Mouse (Mus musculus) midbrain, embryonic 11.5 days (tissue): ENCODE results near the gene Zfp800. TPM values are rescaled to one million over a fixed set of nuclear protein-coding genes. Genes with fewer than 3 reads are reported as not detected.

ENCODE experiments used
- ATAC-seq: fragments of 200-750 bp; cut with Nextera tagmentation; 2 replicates; pipeline ENCODE4 v1.8.0; 2017; ENCODE audit warnings: moderate TSS enrichment, moderate library complexity; ENCODE audit not compliant: low FRiP score
- DNase-seq: peaks from one replicate; pipeline ENCODE4 v3.0.0; 2015; ENCODE audit warnings: low spot score; ENCODE audit errors: missing footprints
- H3K27ac ChIP-seq: fragments of 300-500 bp; sonication (generic); 2 replicates; pipeline ENCODE4 v1.5.1; 2014; ENCODE audit warnings: low read depth, low read length
- H3K27me3 ChIP-seq: fragments of 300-500 bp; sonication (generic); 2 replicates; pipeline ENCODE4 v1.6.1; 2014; ENCODE audit warnings: mild to moderate bottlenecking, low read length, moderate library complexity, mixed read lengths; ENCODE audit not compliant: control insufficient read depth, insufficient read depth
- H3K36me3 ChIP-seq: fragments of 300-500 bp; sonication (generic); 2 replicates; pipeline ENCODE4 v1.6.1; 2014; ENCODE audit warnings: mild to moderate bottlenecking, low read length, moderate library complexity, mixed read lengths; ENCODE audit not compliant: control insufficient read depth, insufficient read depth
- H3K4me1 ChIP-seq: fragments of 300-500 bp; sonication (generic); 2 replicates; pipeline ENCODE4 v1.6.1; 2014; ENCODE audit warnings: low read length; ENCODE audit not compliant: control insufficient read depth, insufficient read depth
- H3K4me2 ChIP-seq: fragments of 300-500 bp; sonication (generic); 2 replicates; pipeline ENCODE4 v1.6.1; 2014; ENCODE audit warnings: mild to moderate bottlenecking, moderate library complexity
- H3K4me3 ChIP-seq: fragments of 300-500 bp; sonication (generic); 2 replicates; pipeline ENCODE4 v1.5.1; 2014; ENCODE audit warnings: low read depth, low read length
- H3K9ac ChIP-seq: fragments of 300-500 bp; sonication (generic); 2 replicates; pipeline ENCODE4 v1.6.1; 2014; ENCODE audit warnings: low read length
- H3K9me3 ChIP-seq: fragments of 300-500 bp; sonication (generic); 2 replicates; pipeline ENCODE4 v1.6.1; 2016; ENCODE audit warnings: low read length; ENCODE audit not compliant: control insufficient read depth
- WGBS: fragments of 180-500 bp; shearing (Covaris S2); extraction: QIAGEN DNeasy Blood & Tissue Kit; methylation state at CpG from one replicate; pipeline ENCODE4 v1.1.7; 2014; 5-methylcytosine and 5-hydroxymethylcytosine counted together
- polyA plus RNA-seq: library from polyadenylated mRNA; unstranded; fragments of >200 nt; fragmentation: Nextera tagmentation; extraction: Ambion mirVana; gene quantifications from 2 replicates; pipeline ENCODE4 v1.2.1, GENCODE M21; 2014

The Zfp800 gene
- polyA plus RNA-seq, 1 experiment from 2014 or later: 33.0 TPM

- Histone ChIP-seq H3K9me3 (no peaks in the 10 kb centered on the region), H3K4me1 (no peaks in the 10 kb centered on the region), H3K27me3 (no peaks in the 10 kb centered on the region), H3K36me3 (no peaks in the 10 kb centered on the region), H3K27ac (no peak overlapping the region), H3K4me3 (no peak overlapping the region), H3K4me2 (no peak overlapping the region), H3K9ac (no peak overlapping the region)
- WGBS: 89% methylated on average over 8 of the region's 8 CpGs
- no peak for ATAC-seq
- DNase-seq: no peak
Measured at GRCm38 (mm10) chr6:28218386-28218785, 179.4 kb downstream of the Zfp800 start.

DNA sequence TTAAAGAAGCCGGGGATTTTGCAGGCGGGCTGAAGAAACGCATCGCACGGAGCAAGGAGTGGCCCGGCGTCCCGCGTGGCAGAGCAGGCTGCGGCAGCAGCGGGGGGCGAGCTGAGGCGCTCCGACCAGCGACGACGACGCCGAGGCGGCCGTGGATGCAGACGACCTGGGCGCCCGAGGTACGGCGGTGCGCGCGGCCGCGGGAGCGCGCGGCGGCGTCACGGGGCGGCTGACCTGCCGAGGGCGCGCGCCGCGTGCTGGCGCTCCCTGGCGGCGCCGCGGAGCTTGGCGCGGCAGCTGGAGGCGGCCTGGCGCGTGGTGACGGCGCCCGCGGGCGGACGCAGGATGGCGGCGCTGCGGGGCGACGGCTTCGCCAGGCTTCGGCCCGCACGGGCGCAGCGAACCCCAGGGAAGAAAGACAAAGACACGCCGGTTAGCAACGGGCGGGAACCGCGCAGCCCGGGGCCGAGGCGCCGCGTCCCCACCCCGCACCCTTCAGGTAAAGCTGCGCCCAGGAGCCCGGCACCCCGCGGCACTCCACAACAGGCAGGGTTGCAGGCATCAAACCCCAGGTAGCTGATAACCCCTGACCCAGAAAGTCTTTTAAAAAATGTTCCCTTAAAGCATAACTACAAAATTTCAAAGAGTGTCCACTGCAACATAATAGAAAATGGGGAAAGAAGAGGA is 182.4 kb downstream of the Zfp800 start:
- Histone ChIP-seq H3K4me2 (peak overlapping the region; percentile 76), H3K4me3 (peak overlapping the region; percentile 47), H3K27me3 (no peaks in the 10 kb centered on the region), H3K9ac (peak overlapping the region; percentile 78), H3K4me1 (no peaks in the 10 kb centered on the region), H3K9me3 (no peaks in the 10 kb centered on the region), H3K36me3 (no peaks in the 10 kb centered on the region), H3K27ac (no peak overlapping the region)
- WGBS: under 1% methylated on average over 83 of the region's 87 CpGs
- ATAC-seq (peak; percentile 93), DNase-seq (peak; percentile 98)

GRCm38 (mm10) chr6:28214658-28215267 is 183.0 kb downstream of the Zfp800 start:
- DNase-seq (peak; percentile 94), ATAC-seq (peak; percentile 41; the same call in 1 of the 2 replicates)
- Histone ChIP-seq H3K9me3 (no peaks in the 10 kb centered on the region), H3K4me3 (peak overlapping the region; percentile 47), H3K4me2 (peak overlapping the region; percentile 76), H3K4me1 (no peaks in the 10 kb centered on the region), H3K9ac (peak overlapping the region; percentile 78), H3K36me3 (no peaks in the 10 kb centered on the region), H3K27ac (no peak overlapping the region), H3K27me3 (no peaks in the 10 kb centered on the region)
- 35% methylated on average over 13 of the region's 13 CpGs for WGBS

- no peak overlapping the region for H3K27ac ChIP-seq
- 60% methylated on average over 4 of the region's 4 CpGs for WGBS
- H3K4me3 ChIP-seq: no peak overlapping the region
- H3K4me2 ChIP-seq: no peak overlapping the region
- ATAC-seq (no peak), DNase-seq (no peak)
- no peaks in the 10 kb centered on the region for H3K27me3 ChIP-seq
- H3K4me1 ChIP-seq: no peaks in the 10 kb centered on the region
- no peaks in the 10 kb centered on the region for H3K9me3 ChIP-seq
- H3K9ac ChIP-seq: no peak overlapping the region
- H3K36me3 ChIP-seq: no peaks in the 10 kb centered on the region
Measured at GRCm38 (mm10) chr6:28203454-28203853, 194.4 kb downstream of the Zfp800 start.

DNA sequence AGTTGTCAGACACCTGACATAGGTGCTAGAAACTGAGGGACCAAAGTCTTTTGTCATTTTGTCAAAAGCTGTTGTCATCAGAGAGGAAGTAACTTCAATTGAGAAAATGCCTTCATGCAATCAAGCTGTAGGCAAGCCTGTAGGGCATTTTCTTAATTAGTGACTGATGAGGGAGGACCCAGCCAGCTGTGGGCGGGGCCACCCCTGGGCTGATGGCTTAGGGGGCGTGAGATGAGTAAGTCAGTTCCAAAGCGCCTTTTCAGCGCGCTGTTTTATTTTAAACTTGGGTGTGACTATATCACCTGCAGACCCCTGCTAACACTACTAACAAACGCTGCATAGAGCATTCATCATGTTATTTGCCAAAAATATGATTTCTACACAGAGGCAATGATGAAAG is 195.0 kb downstream of the Zfp800 start:
- Histone ChIP-seq H3K9me3 (no peaks in the 10 kb centered on the region), H3K4me3 (no peak overlapping the region), H3K9ac (no peak overlapping the region), H3K4me1 (no peaks in the 10 kb centered on the region), H3K27ac (no peak overlapping the region), H3K36me3 (no peaks in the 10 kb centered on the region), H3K27me3 (no peaks in the 10 kb centered on the region), H3K4me2 (no peak overlapping the region)
- ATAC-seq: no peak
- WGBS: 62% methylated on average over 6 of the region's 6 CpGs
- DNase-seq: no peak

DNA sequence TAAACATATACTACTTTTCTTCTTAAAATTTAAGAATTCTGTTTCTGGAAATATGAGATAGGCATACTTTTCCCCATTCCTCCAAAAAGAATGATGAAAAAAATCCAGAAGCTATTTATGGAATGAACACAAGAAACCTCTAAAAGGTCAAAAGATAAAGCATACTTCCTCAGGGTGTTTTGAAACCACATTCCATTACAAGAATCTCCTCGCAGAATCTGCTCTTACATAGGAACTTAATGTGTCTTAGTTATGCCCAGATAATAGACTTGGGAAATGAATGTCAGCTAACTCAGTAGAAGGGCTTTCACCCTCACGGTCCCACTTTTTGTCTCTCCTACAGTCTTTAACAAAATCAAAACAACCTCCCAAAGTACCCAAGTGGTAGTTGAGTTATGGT is 203.9 kb downstream of the Zfp800 start:
- WGBS: 77% methylated on average over 2 of the region's 2 CpGs
- ATAC-seq: no peak
- no peaks in the 10 kb centered on the region for H3K36me3 ChIP-seq

DNA sequence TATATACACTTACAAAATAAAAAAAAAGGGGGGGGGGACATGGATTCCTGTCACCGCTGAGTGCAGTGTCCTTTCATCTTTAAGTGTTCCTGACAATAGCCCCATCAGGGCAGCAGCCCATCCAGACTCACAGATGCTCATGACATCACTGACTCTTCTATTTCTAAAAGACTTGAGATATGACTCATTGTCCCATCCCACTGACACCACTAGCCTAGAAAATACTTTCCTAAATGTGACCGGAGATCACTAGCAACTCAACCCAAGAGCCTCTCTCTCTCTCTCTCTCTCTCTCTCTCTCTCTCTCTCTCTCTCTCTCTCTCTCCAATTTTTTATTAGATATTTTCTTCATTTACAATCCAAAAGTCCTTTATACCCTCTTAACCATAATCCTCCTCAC is 205.9 kb downstream of the Zfp800 start:
- Histone ChIP-seq H3K36me3 (no peaks in the 10 kb centered on the region), H3K27me3 (no peaks in the 10 kb centered on the region), H3K9ac (no peak overlapping the region), H3K27ac (no peak overlapping the region), H3K9me3 (no peaks in the 10 kb centered on the region), H3K4me3 (no peak overlapping the region), H3K4me2 (no peak overlapping the region), H3K4me1 (no peaks in the 10 kb centered on the region)
- no peak for ATAC-seq
- WGBS: 92% methylated on average over 2 of the region's 2 CpGs
- no peak for DNase-seq

More for the DNA sequence above, 203.9 kb downstream of the Zfp800 start:
- Histone ChIP-seq H3K4me3 (no peak overlapping the region), H3K9ac (no peak overlapping the region), H3K9me3 (no peaks in the 10 kb centered on the region), H3K27ac (no peak overlapping the region), H3K4me2 (no peak overlapping the region), H3K4me1 (no peaks in the 10 kb centered on the region), H3K27me3 (no peaks in the 10 kb centered on the region)
- DNase-seq: no peak

Other genes with a start within 250 kb of the Zfp800 start
- 307 and 332 TPM in 2 replicates for gene Arf5, start 25.6 kb upstream of the Zfp800 start, polyA plus RNA-seq
- gene Fscn3, start 29.8 kb upstream of the Zfp800 start, polyA plus RNA-seq: not detected in 2 replicates
- gene Gcc1, start 30.4 kb upstream of the Zfp800 start, polyA plus RNA-seq: 8.2 and 8.9 TPM in 2 replicates
- not detected in 2 replicates for gene Pax4, start 51.3 kb upstream of the Zfp800 start, polyA plus RNA-seq
- 80.0 and 88.9 TPM in 2 replicates for gene Snd1, start 77.1 kb upstream of the Zfp800 start, polyA plus RNA-seq